Comparison of ENCODE assay signal across 12 mouse cellular contexts in the genomic region with DNA sequence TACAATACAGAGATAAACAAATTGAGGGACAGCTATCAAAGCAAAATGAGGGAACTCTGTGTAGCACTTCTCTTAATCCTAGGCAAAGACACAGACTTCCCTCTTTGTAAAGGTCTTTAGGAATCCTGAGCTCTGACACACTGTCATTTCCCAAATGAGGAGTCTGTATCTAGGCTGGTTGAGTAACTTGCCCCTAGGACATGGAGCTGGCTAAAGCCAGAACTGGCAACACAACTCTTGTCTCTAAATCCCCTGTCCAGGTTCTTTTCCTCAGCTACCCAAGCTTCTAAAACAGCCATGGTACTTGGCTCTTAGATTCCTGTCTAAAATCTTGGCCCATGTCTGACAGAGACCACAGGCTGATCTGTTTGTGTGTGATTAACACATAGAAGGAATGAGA.
"Had no signal": no experiment of that assay in that cellular context is flagged by ENCODE, and none has a peak within 500 bp of the region (broad histone marks: within the 10 kb centered on the region; RNA-seq: fewer than 3 reads in every experiment).

No protein-coding gene starts in this region.

- DNase-seq: liver, postnatal 0 days; lung, adult 2 months; lung, postnatal 14 days; lung, postnatal 36 days; retina, postnatal 1 day; right cerebral cortex, adult 18-20 months; thymus, adult 18-20 months; thymus, postnatal 14 days; thymus, postnatal 36 days had no signal

- ATAC-seq: liver, postnatal 0 days; lung, postnatal 0 days; midbrain, embryonic 13.5 days; midbrain, embryonic 15.5 days had no signal
